Mouse (Mus musculus) olfactory bulb, adult 2 months (tissue): Measurements from ENCODE around the gene Bcl2. TPM values are rescaled to one million over a fixed set of nuclear protein-coding genes. Genes with fewer than 3 reads are reported as not detected.

Experiments
- H3K27ac ChIP-seq: fragments of 200-500 bp; 2 replicates; pipeline ENCODE4 v1.5.1; 2012; ENCODE audit warnings: low read depth, low read length; ENCODE audit not compliant: insufficient read depth
- H3K4me1 ChIP-seq: fragments of 200-500 bp; 2 replicates; pipeline ENCODE4 v1.6.1; 2012; ENCODE audit warnings: low read length; ENCODE audit not compliant: control insufficient read depth, insufficient read depth
- H3K4me3 ChIP-seq: fragments of 200-500 bp; 2 replicates; pipeline ENCODE4 v1.5.1; 2012; ENCODE audit warnings: mild to moderate bottlenecking, low read depth, low read length, moderate library complexity; ENCODE audit not compliant: insufficient read depth
- CTCF ChIP-seq: fragments of 200-500 bp; IDR thresholded peaks from 2 replicates; pipeline ENCODE4 v1.5.1; 2012; ENCODE audit warnings: low read depth, mild to moderate bottlenecking, low read length, moderate library complexity; ENCODE audit not compliant: insufficient read depth
- POLR2A ChIP-seq: fragments of 200-500 bp; IDR thresholded peaks from 2 replicates; pipeline ENCODE4 v1.6.1; 2012; ENCODE audit warnings: mild to moderate bottlenecking, low read depth, low read length, moderate library complexity; ENCODE audit not compliant: insufficient read depth
- WGBS: fragments of 180-500 bp; shearing (Covaris S2); methylation state at CpG from one replicate; pipeline ENCODE4 v1.1.7; 2018; 5-methylcytosine and 5-hydroxymethylcytosine counted together
- polyA plus RNA-seq: library from polyadenylated mRNA; stranded (reverse); fragments of >200 nt; gene quantifications from 2 replicates; pipeline ENCODE4 v1.2.4, GENCODE M21; 2012; ENCODE audit warnings: low replicate concordance; ENCODE audit not compliant: missing spikeins, insufficient read depth, insufficient read length

The Bcl2 gene
- polyA plus RNA-seq, 1 experiment = not detected

GRCm38 (mm10) chr1:106606951-106607350, 107.1 kb downstream of the Bcl2 start:
- no peak overlapping the region for H3K27ac ChIP-seq
- 87% methylated on average over 5 of the region's 5 CpGs for WGBS
- no peak for TF ChIP-seq POLR2A
- TF ChIP-seq CTCF = no peak
- H3K4me1 ChIP-seq = no peaks in the 10 kb centered on the region
- no peak overlapping the region for H3K4me3 ChIP-seq

GRCm38 (mm10) chr1:106603406-106603805, 110.7 kb downstream of the Bcl2 start:
- 73% methylated on average over 4 of the region's 4 CpGs for WGBS
- H3K4me3 ChIP-seq = no peak overlapping the region
- no peaks in the 10 kb centered on the region for H3K4me1 ChIP-seq
- H3K27ac ChIP-seq = no peak overlapping the region
- no peak for TF ChIP-seq POLR2A
- no peak for TF ChIP-seq CTCF

DNA sequence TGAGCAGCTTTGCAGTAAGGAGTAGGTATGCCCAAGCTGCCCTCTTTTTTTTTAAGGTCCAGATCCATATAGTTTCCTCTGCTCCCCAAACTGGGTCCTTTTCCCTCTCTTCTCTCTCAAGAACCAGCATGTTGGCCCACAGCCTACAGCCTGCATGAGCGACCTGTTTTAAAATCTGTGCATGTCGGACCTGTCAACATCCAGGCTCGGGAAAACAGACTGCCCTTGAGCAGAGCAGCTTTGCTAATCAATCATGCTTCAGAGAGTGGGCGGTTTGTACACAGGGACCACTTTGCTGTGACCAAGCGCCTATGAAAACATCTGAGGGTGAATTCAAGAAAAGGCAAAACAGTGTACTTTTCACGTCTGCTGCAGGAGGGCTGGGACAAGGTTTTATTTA, 111.1 kb downstream of the Bcl2 start:
- TF ChIP-seq CTCF = no peak
- TF ChIP-seq POLR2A = no peak
- H3K27ac ChIP-seq = no peak overlapping the region
- no peaks in the 10 kb centered on the region for H3K4me1 ChIP-seq
- 56% methylated on average over 6 of the region's 6 CpGs for WGBS
- no peak overlapping the region for H3K4me3 ChIP-seq

GRCm38 (mm10) chr1:106602536-106602935, 111.5 kb downstream of the Bcl2 start:
- 63% methylated on average over 5 of the region's 5 CpGs for WGBS

DNA sequence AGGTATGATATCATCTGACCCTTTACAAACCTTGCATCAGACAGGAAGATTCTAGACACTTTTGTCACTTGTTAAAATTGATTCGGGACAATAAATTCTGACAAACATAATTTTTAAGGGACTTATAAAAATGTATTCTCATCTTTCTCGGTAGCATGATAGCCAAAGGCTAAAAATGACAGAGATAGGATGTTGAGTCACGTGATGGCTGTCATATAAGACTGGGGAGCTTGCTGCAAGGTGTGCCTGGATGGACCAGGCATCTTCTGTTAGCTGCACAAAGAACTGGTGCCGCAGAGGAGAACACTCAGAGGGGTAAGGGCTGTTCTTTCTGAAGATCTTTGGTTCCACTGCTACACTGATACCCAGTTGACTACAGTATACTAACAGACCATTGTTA, 112.8 kb downstream of the Bcl2 start:
- Histone ChIP-seq H3K4me1 (no peaks in the 10 kb centered on the region), H3K4me3 (no peak overlapping the region), H3K27ac (no peak overlapping the region)
- WGBS = 94% methylated on average over 4 of the region's 4 CpGs
- no peak for TF ChIP-seq POLR2A
- TF ChIP-seq CTCF = no peak

More at GRCm38 (mm10) chr1:106602536-106602935, 111.5 kb downstream of the Bcl2 start:
- Histone ChIP-seq H3K4me1 (no peaks in the 10 kb centered on the region), H3K27ac (no peak overlapping the region), H3K4me3 (no peak overlapping the region)
- TF ChIP-seq POLR2A (no peak), CTCF (no peak)

- Histone ChIP-seq H3K4me1 (no peaks in the 10 kb centered on the region), H3K4me3 (no peak overlapping the region), H3K27ac (no peak overlapping the region)
- 86% methylated on average over 5 of the region's 5 CpGs for WGBS
- TF ChIP-seq POLR2A (no peak), CTCF (no peak)
Measured at GRCm38 (mm10) chr1:106600841-106601240, 113.2 kb downstream of the Bcl2 start.

DNA sequence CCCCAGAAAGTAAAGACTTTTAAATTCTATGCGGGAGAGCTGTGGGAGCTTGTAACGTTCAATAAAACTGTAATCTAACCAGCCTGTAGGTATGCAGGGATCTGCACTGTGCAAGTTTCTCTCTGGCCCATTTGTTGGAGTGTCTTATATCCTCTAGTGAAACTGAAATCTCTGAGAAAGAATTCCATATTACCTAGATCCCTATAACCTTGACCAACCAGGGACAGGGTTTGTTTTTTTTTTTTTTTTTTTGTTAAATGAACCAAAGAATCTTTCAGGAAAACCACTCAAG, 115.8 kb downstream of the Bcl2 start:
- TF ChIP-seq CTCF = no peak
- TF ChIP-seq POLR2A = no peak
- 84% methylated on average over 2 of the region's 2 CpGs for WGBS
- no peak overlapping the region for H3K4me3 ChIP-seq
- no peak overlapping the region for H3K27ac ChIP-seq
- H3K4me1 ChIP-seq = no peaks in the 10 kb centered on the region

- Histone ChIP-seq H3K4me3 (no peak overlapping the region), H3K4me1 (no peaks in the 10 kb centered on the region), H3K27ac (no peak overlapping the region)
- WGBS = 86% methylated on average over 5 of the region's 5 CpGs
- TF ChIP-seq CTCF = no peak
- no peak for TF ChIP-seq POLR2A
Measured at GRCm38 (mm10) chr1:106597575-106598291, 116.3 kb downstream of the Bcl2 start.

GRCm38 (mm10) chr1:106596380-106596779, 117.7 kb downstream of the Bcl2 start:
- Histone ChIP-seq H3K4me1 (no peaks in the 10 kb centered on the region), H3K4me3 (no peak overlapping the region), H3K27ac (no peak overlapping the region)
- no peak for TF ChIP-seq CTCF
- TF ChIP-seq POLR2A = no peak
- WGBS = 97% methylated on average over 1 of the region's 1 CpGs

DNA sequence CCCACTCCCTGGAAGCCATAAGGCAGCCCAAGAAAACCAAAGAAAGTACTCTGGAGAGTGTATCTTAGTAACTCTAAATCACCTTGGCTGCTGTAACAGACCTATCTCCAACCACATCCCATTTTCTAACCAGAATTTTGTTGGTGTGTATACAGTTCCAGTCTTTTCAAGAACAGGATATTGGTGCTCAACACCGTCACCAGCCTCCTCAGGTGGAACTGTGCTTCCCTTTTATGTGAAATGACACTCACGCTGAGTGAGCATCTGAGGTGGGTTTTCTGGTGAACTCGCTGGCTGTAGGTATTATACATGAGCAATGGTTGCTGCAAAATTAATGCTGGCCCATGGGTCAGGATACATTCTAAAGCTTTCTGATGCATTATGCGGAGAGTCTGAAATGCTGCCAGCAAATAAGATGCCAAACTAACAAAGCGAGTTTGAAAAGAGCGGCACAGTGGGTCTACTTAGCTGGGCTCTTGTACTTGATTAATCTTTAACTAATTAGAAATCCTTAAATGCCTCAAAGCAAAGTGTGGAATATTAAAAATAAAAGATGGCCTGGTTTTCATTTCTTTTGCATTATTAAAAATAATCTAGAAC, 118.7 kb downstream of the Bcl2 start:
- WGBS = 75% methylated on average over 6 of the region's 6 CpGs
- Histone ChIP-seq H3K4me1 (no peaks in the 10 kb centered on the region), H3K27ac (no peak overlapping the region), H3K4me3 (no peak overlapping the region)
- TF ChIP-seq CTCF = no peak
- no peak for TF ChIP-seq POLR2A
